Mouse (Mus musculus): Measurements from ENCODE around the gene Zfp810.
A peak's percentile ranks its signal among the peaks of the same experiment; 100 is the strongest.

Gene Zfp810

GRCm38 (mm10) chr9:22260092-22260422 is 47.4 kb downstream of the Zfp810 start:
- DNase-seq (ENCODE audit: low read depth, low spot score): no peak

GRCm38 (mm10) chr9:22259184-22260091 is 48.0 kb downstream of the Zfp810 start, which contains the start of gene Zfp599:
Gene Zfp599, minus strand, starts transcription at chr9:22259895.
- peak; percentile 96 for DNase-seq (ENCODE audit: low read depth, low spot score)

DNA sequence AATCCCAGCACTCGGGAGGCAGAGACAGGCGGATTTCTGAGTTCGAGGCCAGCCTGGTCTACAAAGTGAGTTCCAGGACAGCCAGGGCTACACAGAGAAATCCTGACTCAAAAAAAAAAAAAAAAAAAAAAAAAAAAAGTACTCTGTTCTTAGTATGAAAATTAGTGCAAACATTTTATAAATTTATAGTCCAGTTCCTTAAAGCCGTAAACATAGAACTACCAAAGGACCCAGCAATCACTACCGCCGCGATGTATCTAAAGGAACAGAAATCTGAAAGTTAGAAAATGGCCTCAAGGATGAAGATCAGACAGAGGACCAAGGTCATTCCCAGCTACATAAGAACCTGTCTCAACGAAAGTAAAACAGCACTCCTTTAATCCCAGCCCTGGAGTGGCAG is 48.7 kb downstream of the Zfp810 start:
- DNase-seq (ENCODE audit: low read depth, low spot score): no peak

DNA sequence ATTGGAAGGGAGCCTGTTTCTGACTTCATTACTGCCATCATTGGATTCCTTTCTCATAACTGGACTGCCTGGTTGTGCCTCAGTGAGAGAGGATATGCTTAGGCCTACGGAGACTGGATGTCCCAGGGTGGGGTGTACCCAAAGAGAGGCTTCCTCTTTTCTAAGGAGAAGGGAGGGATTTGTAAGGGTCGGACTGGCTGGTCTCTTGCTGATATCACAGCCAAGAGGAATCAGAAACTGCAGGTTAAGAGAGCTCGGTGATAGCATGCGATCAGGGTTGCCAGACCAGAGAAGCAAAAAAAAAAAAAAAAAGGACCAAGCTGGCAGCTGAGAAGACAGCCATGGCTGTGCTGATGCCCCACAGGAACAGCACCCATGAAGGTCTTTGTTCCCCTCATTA is 50.9 kb downstream of the Zfp810 start:
- no peak for DNase-seq (ENCODE audit: low read depth, low spot score)

DNA sequence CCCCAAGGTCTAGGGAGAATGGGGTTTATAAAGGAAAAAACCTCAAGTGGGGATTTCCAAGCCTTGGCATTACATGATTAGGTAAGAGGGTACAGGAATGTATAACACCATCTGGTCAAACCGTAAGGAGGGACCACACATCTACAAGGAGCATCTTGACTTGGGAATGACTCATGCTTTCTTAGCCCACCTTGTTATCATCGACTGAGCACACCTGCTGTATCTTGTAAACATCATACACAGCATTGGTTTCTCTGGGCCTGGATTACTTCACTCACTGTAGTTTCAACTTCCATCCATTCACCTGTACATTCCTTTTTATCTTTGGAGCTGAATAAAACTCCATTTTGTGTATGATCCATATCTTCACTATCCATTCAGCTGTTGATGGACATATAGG is 63.2 kb downstream of the Zfp810 start:
- DNase-seq (ENCODE audit: low read depth, low spot score): no peak

DNA sequence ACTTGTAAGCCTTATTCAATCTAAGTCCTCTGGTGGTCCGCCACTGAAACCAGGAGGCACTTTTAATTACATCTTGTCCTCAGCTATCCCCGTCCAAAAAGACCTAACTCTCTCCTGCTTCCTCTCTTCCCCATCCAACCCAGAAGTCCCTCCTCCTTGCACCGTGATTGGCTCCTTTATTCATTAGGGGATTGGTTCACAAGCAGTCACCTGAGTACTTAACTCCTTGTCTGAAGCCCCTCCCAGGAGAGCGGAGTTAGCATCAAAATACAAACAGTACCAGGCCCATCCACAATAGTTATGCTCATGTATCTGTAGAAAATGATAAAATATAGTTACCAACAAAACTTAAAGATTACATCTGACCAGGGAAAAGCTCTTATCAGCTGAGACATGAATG is 67.4 kb downstream of the Zfp810 start:
- no peak for DNase-seq (ENCODE audit: low read depth, low spot score)

DNA sequence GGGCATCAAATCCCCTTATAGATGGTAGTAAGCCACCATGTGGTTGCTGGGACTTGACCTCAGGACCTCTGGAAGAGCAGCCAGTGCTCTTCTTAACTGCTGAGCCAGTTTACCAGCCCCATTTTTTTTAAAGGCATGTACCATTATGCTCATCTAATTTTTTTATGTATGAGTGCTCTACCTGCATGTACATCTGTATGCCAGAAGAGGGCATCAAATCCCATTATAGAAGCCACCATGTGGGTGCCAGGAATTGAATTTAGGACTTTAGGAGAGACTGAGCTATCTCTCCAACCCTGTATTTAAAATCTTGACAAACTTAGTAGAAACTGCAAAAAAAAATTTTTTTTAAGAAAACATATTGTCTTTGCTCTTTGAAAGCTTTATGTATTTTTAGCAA is 76.9 kb downstream of the Zfp810 start:
- DNase-seq (ENCODE audit: low read depth, low spot score): peak; percentile 51

GRCm38 (mm10) chr9:22230061-22230460 is 77.4 kb downstream of the Zfp810 start:
- DNase-seq (ENCODE audit: low read depth, low spot score): no peak

GRCm38 (mm10) chr9:22229386-22230026 is 77.9 kb downstream of the Zfp810 start:
- no peak for DNase-seq (ENCODE audit: low read depth, low spot score)

DNA sequence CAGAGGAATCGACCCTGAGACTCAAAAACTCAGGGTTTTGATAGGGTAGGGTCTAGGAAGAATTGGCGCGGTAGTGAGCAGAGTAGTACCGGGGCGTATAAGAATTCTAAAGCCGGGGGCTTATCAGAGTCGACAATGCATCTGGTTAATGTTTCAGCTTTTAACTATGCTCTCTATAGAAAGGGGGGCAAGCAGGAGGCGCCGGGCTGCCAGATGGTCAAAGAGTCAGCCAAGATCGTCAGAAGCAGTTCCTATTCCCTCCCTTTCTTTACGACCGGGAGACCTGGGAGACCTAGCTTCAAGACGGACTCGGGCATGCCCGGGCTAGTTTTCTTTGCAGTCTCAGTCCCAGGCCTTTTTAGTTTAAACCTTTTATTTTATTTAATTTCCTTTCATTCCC is 80.6 kb downstream of the Zfp810 start:
- DNase-seq (ENCODE audit: low read depth, low spot score): peak; percentile 20
